Mouse (Mus musculus) hindbrain, embryonic 15.5 days (tissue): ENCODE measurements around the gene Ikzf1. TPM values are rescaled to one million over a fixed set of nuclear protein-coding genes. Genes with fewer than 3 reads are reported as not detected.

Experiments used
- ATAC-seq: fragments of 200-750 bp; cut with Nextera tagmentation; 2 replicates; pipeline ENCODE4 v1.8.0; 2017; ENCODE audit warnings: low read depth, moderate number of reproducible peaks, moderate TSS enrichment; ENCODE audit not compliant: low FRiP score
- H3K27ac ChIP-seq: fragments of 300-500 bp; sonication (generic); replicated peaks from 2 replicates; pipeline ENCODE4 v1.5.1; 2015; ENCODE audit warnings: mild to moderate bottlenecking, inconsistent platforms
- H3K27me3 ChIP-seq: fragments of 300-500 bp; sonication (generic); 2 replicates; pipeline ENCODE4 v1.6.1; 2015; ENCODE audit warnings: control low read depth, inconsistent platforms
- H3K36me3 ChIP-seq: fragments of 300-500 bp; sonication (generic); 2 replicates; pipeline ENCODE4 v1.6.1; 2015; ENCODE audit warnings: control low read depth, inconsistent platforms
- H3K4me1 ChIP-seq: fragments of 300-500 bp; sonication (generic); replicated peaks from 2 replicates; pipeline ENCODE4 v1.6.1; 2015; ENCODE audit warnings: control low read depth, inconsistent platforms
- H3K4me2 ChIP-seq: fragments of 300-500 bp; sonication (generic); 2 replicates; pipeline ENCODE4 v1.6.1; 2015; ENCODE audit warnings: moderate library complexity, mild to moderate bottlenecking, inconsistent platforms
- H3K4me3 ChIP-seq: fragments of 300-500 bp; sonication (generic); 2 replicates; pipeline ENCODE4 v1.5.1; 2015; ENCODE audit warnings: mild to moderate bottlenecking, inconsistent platforms
- H3K9ac ChIP-seq: fragments of 300-500 bp; sonication (generic); 2 replicates; pipeline ENCODE4 v1.6.1; 2015; ENCODE audit warnings: inconsistent platforms
- H3K9me3 ChIP-seq: fragments of 300-500 bp; sonication (generic); 2 replicates; pipeline ENCODE4 v1.6.1; 2016; ENCODE audit warnings: control low read depth, inconsistent platforms
- WGBS: fragments of 180-500 bp; shearing (Covaris S2); methylation state at CpG from one replicate; pipeline ENCODE4 v1.1.7; 2015; 5-methylcytosine and 5-hydroxymethylcytosine counted together
- polyA plus RNA-seq: library from polyadenylated mRNA; unstranded; fragments of >200 nt; fragmentation: Nextera tagmentation; extraction: Ambion mirVana; gene quantifications from 2 replicates; pipeline ENCODE4 v1.2.1, GENCODE M21; 2015

Gene Ikzf1
- polyA plus RNA-seq, 1 experiment from 2014 or later = 1.2 TPM

DNA sequence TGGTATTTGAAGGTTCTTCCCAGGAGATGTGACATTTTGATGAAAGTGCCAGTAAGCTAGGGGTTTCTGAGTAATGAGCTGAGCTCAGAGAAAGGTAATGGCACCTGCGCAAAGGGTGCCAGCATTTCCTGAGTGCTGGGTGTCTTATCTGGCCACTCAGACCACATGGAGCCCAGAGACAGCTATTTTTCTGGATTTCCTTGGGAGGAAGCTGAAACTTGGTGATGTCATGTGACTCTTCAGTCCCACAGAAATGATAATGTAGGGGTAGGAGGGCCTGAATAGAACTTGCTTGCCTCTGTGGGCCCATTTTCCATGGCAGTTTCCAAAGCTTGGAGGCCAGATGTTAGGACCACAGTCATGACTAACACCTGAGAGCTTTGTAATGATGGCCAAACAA is 46.9 kb downstream of the Ikzf1 start:
- no peaks in the 10 kb centered on the region for H3K36me3 ChIP-seq
- no peak overlapping the region for H3K9ac ChIP-seq
- H3K4me3 ChIP-seq = no peak overlapping the region
- H3K27ac ChIP-seq = no peak overlapping the region
- H3K27me3 ChIP-seq = no peaks in the 10 kb centered on the region
- WGBS = 91% methylated on average over 1 of the region's 1 CpGs
- H3K4me1 ChIP-seq = no peaks in the 10 kb centered on the region
- H3K9me3 ChIP-seq = no peaks in the 10 kb centered on the region
- no peak for ATAC-seq
- H3K4me2 ChIP-seq = no peak overlapping the region

DNA sequence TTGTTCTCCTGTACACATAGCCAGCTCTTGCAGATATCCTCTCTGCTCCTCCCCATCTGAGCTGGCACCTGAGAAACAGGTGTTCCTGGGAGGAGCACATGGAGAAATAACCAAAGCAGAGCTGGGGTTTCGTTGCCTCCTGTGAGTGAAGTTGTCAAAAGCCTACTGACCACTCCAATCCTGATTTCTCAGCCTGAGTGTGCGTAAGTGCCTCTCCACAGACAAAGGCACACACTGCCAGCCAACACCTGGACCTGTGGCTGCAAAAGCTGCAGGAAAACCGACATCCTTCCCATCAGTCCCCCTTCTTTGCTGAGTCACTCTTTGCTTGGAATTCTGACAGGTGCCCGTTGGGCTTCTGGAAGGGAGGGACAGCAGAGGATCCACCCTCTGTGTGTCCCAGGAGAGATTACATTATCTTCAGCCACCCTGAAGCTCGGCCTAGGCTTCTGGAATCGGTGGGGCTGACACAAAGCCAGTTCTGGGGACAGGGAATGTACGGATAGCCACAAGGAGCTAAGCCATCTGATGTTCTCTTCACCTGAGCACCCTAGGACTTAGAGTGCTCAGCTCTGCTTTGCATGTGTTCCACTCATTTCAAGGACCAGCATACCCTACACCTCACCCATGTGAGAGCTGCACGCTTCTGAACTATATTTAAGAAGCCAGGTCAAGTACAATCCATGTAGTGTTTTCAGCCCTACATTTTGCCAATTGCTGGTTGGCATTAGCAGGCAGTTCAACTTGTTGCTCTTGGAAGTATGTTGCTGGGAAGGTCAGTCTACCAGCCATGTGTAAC is 48.4 kb downstream of the Ikzf1 start:
- no peak for ATAC-seq
- H3K4me2 ChIP-seq = no peak overlapping the region
- H3K9me3 ChIP-seq = no peaks in the 10 kb centered on the region
- no peak overlapping the region for H3K9ac ChIP-seq
- H3K4me1 ChIP-seq = no peaks in the 10 kb centered on the region
- H3K36me3 ChIP-seq = no peaks in the 10 kb centered on the region
- H3K4me3 ChIP-seq = no peak overlapping the region
- WGBS = 85% methylated on average over 8 of the region's 8 CpGs
- H3K27me3 ChIP-seq = no peaks in the 10 kb centered on the region
- H3K27ac ChIP-seq = no peak overlapping the region

DNA sequence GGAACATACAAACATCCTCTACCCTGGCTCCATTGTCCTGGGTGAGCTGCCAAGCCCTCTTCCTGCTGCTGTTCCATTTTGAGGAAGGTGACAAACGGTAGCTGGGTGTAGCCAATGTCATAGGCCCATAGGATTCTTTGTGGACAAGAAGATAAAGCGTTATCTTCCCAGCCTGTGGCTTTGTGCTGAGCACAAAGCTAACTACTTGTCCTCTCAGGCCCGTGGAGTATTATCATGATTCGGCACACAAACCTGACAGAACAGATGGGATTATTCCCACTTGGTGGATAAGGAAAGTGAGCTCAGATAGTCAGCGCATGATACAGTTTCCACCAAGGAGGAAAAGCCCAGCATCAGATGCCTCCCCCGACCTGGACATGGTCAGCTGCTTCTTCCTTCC is 50.4 kb downstream of the Ikzf1 start:
- Histone ChIP-seq H3K9me3 (no peaks in the 10 kb centered on the region), H3K9ac (no peak overlapping the region), H3K36me3 (no peaks in the 10 kb centered on the region), H3K4me3 (no peak overlapping the region), H3K27me3 (no peaks in the 10 kb centered on the region), H3K4me2 (no peak overlapping the region), H3K4me1 (no peaks in the 10 kb centered on the region), H3K27ac (no peak overlapping the region)
- no peak for ATAC-seq
- WGBS = 88% methylated on average over 6 of the region's 6 CpGs

DNA sequence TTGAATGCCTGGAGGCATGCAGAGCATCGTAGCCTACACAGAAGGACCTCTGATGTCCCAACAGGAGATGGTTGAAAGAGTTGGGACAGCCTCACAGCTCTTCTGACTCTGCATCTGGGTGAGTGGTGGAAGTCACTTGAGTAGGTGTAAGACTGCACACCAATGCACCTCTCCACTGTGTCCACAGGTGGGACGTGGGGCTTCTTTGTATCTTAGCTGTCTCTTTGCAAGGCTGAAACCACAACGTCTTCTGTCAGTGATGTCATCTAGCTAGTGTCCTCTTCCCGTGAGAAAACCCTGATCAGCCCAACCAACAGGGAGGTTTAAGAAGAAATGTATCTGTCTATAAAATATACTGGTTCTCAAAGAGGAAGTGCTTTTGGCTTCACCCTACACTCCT is 52.1 kb downstream of the Ikzf1 start:
- no peaks in the 10 kb centered on the region for H3K9me3 ChIP-seq
- no peak overlapping the region for H3K27ac ChIP-seq
- no peak overlapping the region for H3K4me2 ChIP-seq
- 90% methylated on average over 4 of the region's 4 CpGs for whole genome bisulfite sequencing
- no peak overlapping the region for H3K4me3 ChIP-seq
- no peak overlapping the region for H3K9ac ChIP-seq
- H3K27me3 ChIP-seq = no peaks in the 10 kb centered on the region
- H3K4me1 ChIP-seq = no peaks in the 10 kb centered on the region
- ATAC-seq = no peak
- H3K36me3 ChIP-seq = no peaks in the 10 kb centered on the region

DNA sequence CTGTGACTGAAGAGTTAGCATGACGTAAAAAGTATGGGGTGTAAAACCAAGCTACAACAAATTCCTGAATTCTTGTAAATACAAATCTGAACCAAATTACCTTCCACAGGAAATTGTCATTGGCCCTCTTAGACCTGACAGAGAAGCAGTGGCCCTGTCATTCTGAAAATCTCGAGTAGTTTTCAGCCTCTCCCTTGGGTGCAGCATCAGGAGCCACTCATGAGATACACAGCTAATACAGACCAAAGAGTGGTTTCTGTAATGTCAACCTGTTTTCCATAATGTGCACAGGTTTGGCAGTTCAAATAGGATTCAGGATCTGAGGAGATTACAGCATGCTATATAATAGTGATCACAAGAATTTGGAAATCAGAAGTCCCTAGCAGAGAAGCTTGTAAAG is 52.8 kb downstream of the Ikzf1 start:
- ATAC-seq = no peak
- no peaks in the 10 kb centered on the region for H3K27me3 ChIP-seq

DNA sequence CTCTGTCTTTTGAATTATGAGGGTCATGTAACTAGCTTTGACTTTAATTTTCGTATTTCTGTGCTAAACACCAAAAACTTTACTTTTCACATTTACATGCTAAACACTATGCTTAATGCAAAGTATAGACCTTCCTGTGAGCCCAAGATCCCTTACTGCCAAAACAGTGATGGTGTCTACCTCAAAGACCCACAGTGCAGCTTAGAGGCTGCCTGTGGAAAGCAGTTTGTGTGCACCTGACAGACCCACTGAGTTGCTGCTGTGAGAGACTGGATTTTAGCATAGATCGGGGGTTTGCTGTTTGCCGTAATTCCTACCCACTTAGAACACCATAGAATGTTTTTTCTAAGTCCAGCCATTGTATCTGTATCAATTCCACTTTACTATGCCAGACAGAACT is 54.3 kb downstream of the Ikzf1 start:
- Histone ChIP-seq H3K27me3 (no peaks in the 10 kb centered on the region), H3K4me3 (no peak overlapping the region), H3K4me2 (no peak overlapping the region), H3K4me1 (no peaks in the 10 kb centered on the region), H3K9ac (no peak overlapping the region), H3K36me3 (no peaks in the 10 kb centered on the region), H3K9me3 (no peaks in the 10 kb centered on the region), H3K27ac (no peak overlapping the region)
- 88% methylated on average over 3 of the region's 3 CpGs for WGBS
- ATAC-seq = no peak

More for the DNA sequence above, 52.8 kb downstream of the Ikzf1 start:
- Histone ChIP-seq H3K4me1 (no peaks in the 10 kb centered on the region), H3K4me2 (no peak overlapping the region), H3K9me3 (no peaks in the 10 kb centered on the region), H3K36me3 (no peaks in the 10 kb centered on the region), H3K27ac (no peak overlapping the region), H3K9ac (no peak overlapping the region), H3K4me3 (no peak overlapping the region)
- 66% methylated on average over 2 of the region's 2 CpGs for WGBS

DNA sequence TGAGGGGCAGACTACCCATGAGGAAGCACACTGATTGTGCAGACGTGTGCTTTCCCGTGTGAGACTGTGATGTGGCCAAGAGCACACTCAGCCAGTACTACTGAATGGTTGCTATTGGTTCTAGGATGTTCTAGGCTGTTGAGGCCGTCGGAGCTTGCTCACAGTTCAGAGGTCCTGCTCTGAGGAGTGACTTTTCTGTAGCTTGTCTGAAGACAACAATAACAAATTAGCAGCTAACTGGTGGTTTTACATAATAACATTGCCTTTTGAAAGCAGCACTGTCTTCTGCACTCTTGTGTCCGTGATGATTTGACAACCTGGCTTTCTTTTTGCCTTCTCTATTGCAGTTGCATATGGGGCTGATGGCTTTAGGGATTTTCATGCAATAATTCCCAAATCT is 55.8 kb downstream of the Ikzf1 start:
- 82% methylated on average over 5 of the region's 5 CpGs for WGBS
- ATAC-seq = no peak
- H3K36me3 ChIP-seq = no peaks in the 10 kb centered on the region
- no peak overlapping the region for H3K4me3 ChIP-seq
- H3K4me1 ChIP-seq = no peaks in the 10 kb centered on the region
- no peak overlapping the region for H3K9ac ChIP-seq
- H3K27ac ChIP-seq = no peak overlapping the region
- no peak overlapping the region for H3K4me2 ChIP-seq
- H3K9me3 ChIP-seq = no peaks in the 10 kb centered on the region
- no peaks in the 10 kb centered on the region for H3K27me3 ChIP-seq

DNA sequence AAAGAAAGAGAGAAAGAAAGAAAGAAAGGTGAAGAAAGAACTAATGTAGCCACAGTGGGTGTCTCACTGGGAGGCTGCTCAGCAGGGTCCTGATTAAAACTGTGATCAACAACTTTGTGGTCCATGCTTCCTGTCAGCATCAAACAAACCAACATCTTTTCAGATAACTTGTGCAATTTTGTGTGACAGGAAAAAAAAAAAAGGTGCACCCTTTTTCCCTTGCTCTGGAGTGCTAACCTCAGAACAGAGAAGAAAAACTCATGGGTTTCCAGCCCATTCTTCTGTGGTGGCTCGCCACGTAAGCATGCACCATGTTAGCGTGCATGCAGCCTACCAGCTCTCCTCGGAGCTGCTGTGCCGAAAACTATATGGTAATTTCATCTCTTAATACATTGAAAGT is 56.8 kb downstream of the Ikzf1 start:
- no peak overlapping the region for H3K9ac ChIP-seq
- WGBS = 94% methylated on average over 5 of the region's 5 CpGs

DNA sequence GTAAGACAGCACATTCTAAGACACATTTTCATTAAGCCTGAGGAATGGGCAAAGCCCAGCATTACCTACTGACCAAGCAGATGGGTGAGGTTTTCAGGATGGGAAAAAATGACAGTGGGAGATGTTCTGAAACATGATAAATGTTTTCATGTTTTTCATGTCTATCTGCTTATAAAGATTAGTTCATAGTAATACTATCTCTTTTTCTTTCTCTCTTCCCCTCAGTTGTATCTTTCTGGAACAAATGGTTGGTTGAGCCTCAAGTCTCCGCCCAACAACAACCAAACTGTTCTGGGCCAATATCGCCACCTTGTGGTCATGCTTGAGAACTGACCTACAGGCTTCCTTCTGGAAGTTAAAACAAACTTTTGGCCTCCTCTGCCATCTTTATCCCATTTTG is 57.8 kb downstream of the Ikzf1 start:
- H3K4me3 ChIP-seq = no peak overlapping the region
- H3K36me3 ChIP-seq = no peaks in the 10 kb centered on the region
- H3K27ac ChIP-seq = no peak overlapping the region
- no peak overlapping the region for H3K4me2 ChIP-seq
- no peak for ATAC-seq
- 29% methylated on average over 2 of the region's 2 CpGs for WGBS
- H3K4me1 ChIP-seq = no peaks in the 10 kb centered on the region
- no peak overlapping the region for H3K9ac ChIP-seq
- no peaks in the 10 kb centered on the region for H3K9me3 ChIP-seq
- no peaks in the 10 kb centered on the region for H3K27me3 ChIP-seq

More for the DNA sequence above, 56.8 kb downstream of the Ikzf1 start:
- Histone ChIP-seq H3K4me3 (no peak overlapping the region), H3K27ac (no peak overlapping the region), H3K4me2 (no peak overlapping the region), H3K36me3 (no peaks in the 10 kb centered on the region), H3K4me1 (no peaks in the 10 kb centered on the region), H3K27me3 (no peaks in the 10 kb centered on the region), H3K9me3 (no peaks in the 10 kb centered on the region)
- ATAC-seq = no peak

DNA sequence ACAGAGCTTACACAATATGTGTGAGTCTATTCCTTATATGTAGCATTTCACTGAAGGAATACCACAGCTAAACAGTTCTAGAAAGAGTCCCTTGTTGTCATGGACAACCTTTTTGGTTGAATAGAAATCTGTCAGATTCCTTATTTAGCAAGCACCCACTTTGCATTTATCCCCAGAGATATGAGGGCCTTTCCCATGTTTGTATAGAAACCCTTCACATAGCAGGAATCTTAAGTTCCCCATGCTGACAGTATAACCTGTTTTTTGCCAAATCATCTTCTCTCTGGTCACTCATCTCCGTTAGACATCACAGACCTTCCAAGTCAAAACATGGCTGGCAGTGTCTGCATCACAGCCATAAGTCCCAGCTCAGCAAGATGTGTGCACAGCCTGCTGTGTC is 59.4 kb downstream of the Ikzf1 start:
- no peak overlapping the region for H3K4me3 ChIP-seq
- no peaks in the 10 kb centered on the region for H3K4me1 ChIP-seq
- 51% methylated on average over 1 of the region's 1 CpGs for WGBS
- H3K9me3 ChIP-seq = no peaks in the 10 kb centered on the region
- H3K4me2 ChIP-seq = no peak overlapping the region
- no peak overlapping the region for H3K9ac ChIP-seq
- no peaks in the 10 kb centered on the region for H3K36me3 ChIP-seq
- H3K27me3 ChIP-seq = no peaks in the 10 kb centered on the region
- no peak overlapping the region for H3K27ac ChIP-seq
- no peak for ATAC-seq

DNA sequence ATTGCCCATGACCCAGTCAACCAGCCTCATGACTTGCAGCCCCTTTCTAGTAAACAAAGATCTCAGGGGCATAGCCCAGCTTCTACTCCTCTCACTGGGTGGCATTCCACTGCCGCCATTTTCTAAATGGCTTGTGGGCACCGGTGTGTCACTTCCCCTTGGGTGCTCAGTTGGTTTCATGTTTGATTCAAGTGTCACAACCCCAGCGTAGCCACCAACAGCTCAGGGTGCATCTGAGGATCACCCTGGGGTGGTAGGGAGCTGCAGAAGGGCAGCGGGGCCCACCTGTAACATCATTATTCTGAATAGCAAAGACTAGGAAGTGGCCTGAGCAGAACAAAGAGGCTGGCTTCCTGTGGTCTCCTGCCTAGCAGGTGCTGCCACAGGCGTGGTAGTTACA is 66.3 kb downstream of the Ikzf1 start:
- no peaks in the 10 kb centered on the region for H3K36me3 ChIP-seq
- no peak overlapping the region for H3K9ac ChIP-seq
- H3K9me3 ChIP-seq = no peaks in the 10 kb centered on the region
- no peaks in the 10 kb centered on the region for H3K27me3 ChIP-seq
- WGBS = 89% methylated on average over 5 of the region's 5 CpGs
- H3K27ac ChIP-seq = no peak overlapping the region
- no peak overlapping the region for H3K4me2 ChIP-seq
- H3K4me1 ChIP-seq = no peaks in the 10 kb centered on the region
- ATAC-seq = no peak
- no peak overlapping the region for H3K4me3 ChIP-seq

DNA sequence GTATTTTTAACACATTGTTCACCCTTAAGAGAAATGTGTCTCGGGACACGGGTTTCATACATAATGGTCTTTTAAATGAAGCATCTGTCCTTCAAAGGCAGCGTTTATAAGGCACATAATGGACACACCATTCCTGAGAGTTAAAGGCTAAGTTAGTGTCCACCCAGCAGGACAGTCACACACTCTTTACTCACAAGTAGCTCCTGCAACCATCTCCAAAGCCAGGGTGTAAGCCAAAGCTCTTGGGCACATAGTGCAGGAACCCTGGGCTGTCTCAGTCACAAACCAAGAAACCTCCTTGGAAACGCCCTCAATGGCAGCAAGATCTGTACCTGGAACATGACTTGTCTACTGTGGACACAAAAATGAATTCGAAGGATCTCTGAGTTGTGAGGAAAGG is 68.1 kb downstream of the Ikzf1 start:
- 88% methylated on average over 5 of the region's 5 CpGs for WGBS

DNA sequence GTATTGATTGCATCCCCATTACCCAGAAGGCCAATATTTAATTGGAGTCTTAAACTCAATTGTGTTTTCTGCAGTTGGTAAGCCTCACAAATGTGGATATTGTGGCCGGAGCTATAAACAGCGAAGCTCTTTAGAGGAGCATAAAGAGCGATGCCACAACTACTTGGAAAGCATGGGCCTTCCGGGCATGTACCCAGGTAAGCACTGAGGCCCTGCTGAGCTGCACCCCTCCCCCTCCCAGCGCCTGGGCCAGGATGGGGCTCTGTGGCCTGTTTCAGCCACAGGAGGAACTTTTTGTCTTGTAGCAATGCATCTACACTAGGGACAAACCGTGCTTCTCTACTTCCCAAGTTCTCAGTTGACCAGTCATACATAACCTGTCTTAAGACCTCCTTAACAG is 73.3 kb downstream of the Ikzf1 start:
- no peak overlapping the region for H3K27ac ChIP-seq

More for the DNA sequence above, 68.1 kb downstream of the Ikzf1 start:
- Histone ChIP-seq H3K27me3 (no peaks in the 10 kb centered on the region), H3K36me3 (no peaks in the 10 kb centered on the region), H3K4me3 (no peak overlapping the region), H3K9me3 (no peaks in the 10 kb centered on the region), H3K27ac (no peak overlapping the region), H3K4me2 (no peak overlapping the region), H3K4me1 (no peaks in the 10 kb centered on the region), H3K9ac (no peak overlapping the region)
- no peak for ATAC-seq

More for the DNA sequence above, 73.3 kb downstream of the Ikzf1 start:
- WGBS = 79% methylated on average over 6 of the region's 6 CpGs
- H3K4me3 ChIP-seq = no peak overlapping the region
- H3K36me3 ChIP-seq = no peaks in the 10 kb centered on the region
- H3K27me3 ChIP-seq = no peaks in the 10 kb centered on the region
- no peaks in the 10 kb centered on the region for H3K9me3 ChIP-seq
- no peak for ATAC-seq
- H3K4me2 ChIP-seq = no peak overlapping the region
- no peaks in the 10 kb centered on the region for H3K4me1 ChIP-seq
- no peak overlapping the region for H3K9ac ChIP-seq
